Mouse (Mus musculus): ENCODE results near the gene Tmem19.

DNA sequence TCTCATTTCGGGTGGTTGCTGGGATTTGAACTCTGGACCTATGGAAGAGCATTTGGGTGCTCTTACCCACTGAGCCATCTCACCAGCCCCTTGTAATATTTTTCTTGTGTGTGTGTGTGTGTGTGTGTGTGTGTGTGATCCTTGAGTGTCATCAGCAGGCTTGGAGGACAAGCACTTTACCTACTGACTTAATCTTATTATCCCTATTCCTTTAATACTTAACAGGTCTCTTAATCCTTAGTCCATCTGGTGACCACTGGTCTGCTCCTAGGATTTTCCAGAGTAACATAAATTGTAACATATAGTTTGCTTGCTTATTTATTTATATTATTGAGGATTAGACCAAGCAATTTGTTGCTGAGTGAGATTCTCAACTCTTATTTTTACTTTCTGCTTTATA, 29.6 kb upstream of the Tmem19 start:
- no peak for TF ChIP-seq EP300 (IDR thresholded peaks at IDR 0.05)
- TF ChIP-seq CTCF (IDR thresholded peaks at IDR 0.05) = no peak

All from lung, postnatal 0 days (tissue).